Mouse (Mus musculus) ES-E14 (cell line): ENCODE data around the gene Stx8.

ENCODE experiments used
- CHD2 ChIP-seq: IDR thresholded peaks from 2 replicates; pipeline ENCODE4 v1.6.1; 2014; ENCODE audit warnings: mild to moderate bottlenecking, low read depth, low read length, inconsistent platforms
- HCFC1 ChIP-seq: IDR thresholded peaks from 2 replicates; pipeline ENCODE4 v1.6.1; 2012; ENCODE audit warnings: low read length, inconsistent platforms, borderline replicate concordance; ENCODE audit not compliant: insufficient read depth
- MAFK ChIP-seq: IDR thresholded peaks from 2 replicates; pipeline ENCODE4 v1.6.1; 2014; ENCODE audit warnings: mild to moderate bottlenecking, low read depth, low read length, inconsistent platforms; ENCODE audit not compliant: insufficient read depth
- ZC3H11A ChIP-seq: IDR thresholded peaks from 2 replicates; pipeline ENCODE4 v1.6.1; 2012; ENCODE audit warnings: low read depth, mild to moderate bottlenecking, inconsistent platforms, low read length, borderline replicate concordance
- ZNF384 ChIP-seq: IDR thresholded peaks from 2 replicates; pipeline ENCODE4 v1.6.1; 2012; ENCODE audit warnings: low read depth, low read length, inconsistent platforms

GRCm38 (mm10) chr11:68244992-68245261 lies 278.9 kb downstream of the Stx8 start:
- TF ChIP-seq ZNF384 = no peak
- TF ChIP-seq ZC3H11A = no peak
- no peak for TF ChIP-seq CHD2
- no peak for TF ChIP-seq MAFK
- TF ChIP-seq HCFC1 = no peak
